Mouse (Mus musculus): Measurements from ENCODE around the gene Fam124b.

DNA sequence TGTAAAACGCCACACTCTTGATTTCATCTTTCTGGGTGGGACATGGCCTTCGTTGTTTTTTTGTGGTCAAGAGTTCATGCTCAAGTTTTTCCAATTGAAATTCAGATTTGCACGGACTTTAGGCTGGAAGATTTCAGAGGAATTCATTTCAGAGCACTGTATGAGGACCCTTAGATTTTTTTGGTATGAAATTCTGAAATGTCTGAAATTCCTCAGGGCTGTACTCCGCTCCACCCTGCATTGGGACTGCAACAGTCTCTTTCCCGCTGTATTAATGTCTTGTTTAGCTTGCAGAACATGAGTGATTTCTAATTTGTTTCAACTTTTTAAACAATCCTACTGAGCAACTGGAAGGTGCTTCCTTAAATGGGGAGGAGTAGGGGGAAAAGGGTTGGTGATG, 32.0 kb upstream of the Fam124b start:
- no peak for TF ChIP-seq CTCF (IDR thresholded peaks at IDR 0.05)
- TF ChIP-seq EP300 (IDR thresholded peaks at IDR 0.05) = peak; percentile 70

All from lung, postnatal 0 days (tissue).